Mouse (Mus musculus) common myeloid progenitor, adult 5-6 weeks (primary cell): ENCODE measurements around the gene Rbm46. TPM values are rescaled to one million over a fixed set of nuclear protein-coding genes. Genes with fewer than 3 reads are reported as not detected.
A peak's percentile ranks its signal among the peaks of the same experiment; 100 is the strongest.

ENCODE experiments used
- ATAC-seq: replicated peaks from 2 replicates; pipeline ENCODE4 v1.8.0; 2016; ENCODE audit warnings: low read depth, mild to moderate bottlenecking, moderate TSS enrichment, inconsistent platforms; ENCODE audit not compliant: poor library complexity, severe bottlenecking
- total RNA-seq: library from RNA; stranded (forward); fragments of 200-1000, 187-1606 nt; gene quantifications from 2 replicates; pipeline ENCODE4 v1.2.3, GENCODE M21; 2017

Gene Rbm46
- total RNA-seq, 1 experiment from 2014 or later: not detected

- ATAC-seq: peak; percentile 96
Measured at GRCm38 (mm10) chr3:82793656-82794055, 82.6 kb downstream of the Rbm46 start.

DNA sequence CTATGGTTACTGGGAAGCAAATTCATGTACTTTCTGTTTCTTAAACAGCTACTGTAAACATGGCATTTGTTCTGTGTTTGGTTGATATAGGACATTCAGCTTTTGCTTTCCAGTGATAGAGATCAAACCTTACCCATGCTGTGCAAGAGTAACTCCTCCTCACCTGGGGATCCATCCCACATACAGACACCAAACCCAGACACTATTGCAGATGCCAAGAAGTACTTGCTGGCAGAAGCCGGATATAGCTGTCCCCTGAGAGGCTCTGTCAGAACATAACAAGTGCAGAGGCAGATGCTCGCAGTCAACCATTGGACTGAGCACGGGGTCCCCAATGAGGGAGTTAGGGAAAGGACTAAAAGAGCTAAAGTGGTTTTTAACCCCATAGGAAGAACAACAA, 84.6 kb downstream of the Rbm46 start:
- ATAC-seq: no peak

Other genes with a start within 250 kb of the Rbm46 start
- gene Lrat, start 27.5 kb upstream of the Rbm46 start, total RNA-seq: not detected in 2 replicates
- gene Fgg, start 131.2 kb upstream of the Rbm46 start, total RNA-seq: not detected in 2 replicates
- not detected in 2 replicates for gene Fga, start 149.6 kb upstream of the Rbm46 start, total RNA-seq
- not detected in 2 replicates for gene Fgb, start 173.4 kb upstream of the Rbm46 start, total RNA-seq
- 60.1 and 79.2 TPM in 2 replicates for gene Plrg1, start 179.0 kb upstream of the Rbm46 start, total RNA-seq